8 mouse cellular contexts compared by ENCODE assay signal in genomic region chr2:29633101-29633554, GRCm38 (mm10). TPM values are rescaled to one million over a fixed set of nuclear protein-coding genes. Genes with fewer than 3 reads are reported as not detected.
DNase-seq lines count a peak whose midpoint lies in the region; ATAC-seq lines count a peak whose summit lies in the region.

No protein-coding gene starts in this region.

- no peaks in the 10 kb centered on the region for H3K27me3 ChIP-seq in midbrain, embryonic 11.5 days (ENCODE audit: control insufficient read depth, insufficient read depth, low read length)
- H3K27me3 ChIP-seq in midbrain, embryonic 13.5 days: no peaks in the 10 kb centered on the region
- H3K27me3 ChIP-seq in forebrain, embryonic 16.5 days (replicated peaks; ENCODE audit: control insufficient read depth, insufficient read depth, low read length): no peaks in the 10 kb centered on the region
- H3K27me3 ChIP-seq in hindbrain, embryonic 11.5 days (ENCODE audit: control insufficient read depth, insufficient read depth, low read length): no peaks in the 10 kb centered on the region
- H3K27me3 ChIP-seq in limb, embryonic 15.5 days: no peaks in the 10 kb centered on the region

- no peaks in the 10 kb centered on the region; the same call in 1 of the 2 replicates for H3K4me1 ChIP-seq in midbrain, embryonic 11.5 days (ENCODE audit: control insufficient read depth, insufficient read depth, low read length)
- peaks cover 35% of the 10 kb centered on the region for H3K4me1 ChIP-seq in midbrain, embryonic 13.5 days (replicated peaks)
- H3K4me1 ChIP-seq in forebrain, embryonic 16.5 days (replicated peaks; ENCODE audit: control insufficient read depth, insufficient read depth, low read length): peaks cover 24% of the 10 kb centered on the region
- H3K4me1 ChIP-seq in hindbrain, embryonic 11.5 days (replicated peaks; ENCODE audit: control insufficient read depth, insufficient read depth, low read length): no peaks in the 10 kb centered on the region
- H3K4me1 ChIP-seq in limb, embryonic 15.5 days: peaks cover 56% of the 10 kb centered on the region

- no peak overlapping the region for H3K27ac ChIP-seq in midbrain, embryonic 11.5 days (ENCODE audit: low read depth, low read length)
- H3K27ac ChIP-seq in midbrain, embryonic 13.5 days: no peak overlapping the region
- no peak overlapping the region for H3K27ac ChIP-seq in forebrain, embryonic 16.5 days (ENCODE audit: low read length)
- no peak overlapping the region; the same call in 1 of the 2 replicates for H3K27ac ChIP-seq in hindbrain, embryonic 11.5 days (ENCODE audit: low read depth, low read length)
- peak overlapping the region; percentile 78 for H3K27ac ChIP-seq in limb, embryonic 15.5 days

- ATAC-seq in midbrain, embryonic 11.5 days (ENCODE audit: low FRiP score): no peak
- no peak for ATAC-seq in midbrain, embryonic 13.5 days
- peak; percentile 40; the same call in 1 of the 2 replicates for ATAC-seq in forebrain, embryonic 16.5 days
- ATAC-seq in hindbrain, embryonic 11.5 days (ENCODE audit: low FRiP score): no peak
- ATAC-seq in limb, embryonic 15.5 days (ENCODE audit: insufficient number of reproducible peaks, low FRiP score, low TSS enrichment, low read depth): peak; percentile 69

- H3K9ac ChIP-seq in midbrain, embryonic 11.5 days (ENCODE audit: low read length): no peak overlapping the region
- H3K9ac ChIP-seq in midbrain, embryonic 13.5 days (replicated peaks): no peak overlapping the region; the same call in 1 of the 2 replicates
- no peak overlapping the region for H3K9ac ChIP-seq in forebrain, embryonic 16.5 days (replicated peaks; ENCODE audit: low read depth, low read length)
- H3K9ac ChIP-seq in hindbrain, embryonic 11.5 days (ENCODE audit: low read depth, low read length): no peak overlapping the region
- no peak overlapping the region for H3K9ac ChIP-seq in limb, embryonic 15.5 days

- no peaks in the 10 kb centered on the region for H3K36me3 ChIP-seq in midbrain, embryonic 11.5 days (ENCODE audit: control insufficient read depth, insufficient read depth, low read length)
- peaks cover 3% of the 10 kb centered on the region; the same call in 1 of the 2 replicates for H3K36me3 ChIP-seq in midbrain, embryonic 13.5 days
- no peaks in the 10 kb centered on the region for H3K36me3 ChIP-seq in forebrain, embryonic 16.5 days (ENCODE audit: control insufficient read depth, insufficient read depth)
- no peaks in the 10 kb centered on the region for H3K36me3 ChIP-seq in hindbrain, embryonic 11.5 days (ENCODE audit: control insufficient read depth, insufficient read depth, low read length)
- H3K36me3 ChIP-seq in limb, embryonic 15.5 days: no peaks in the 10 kb centered on the region

- WGBS in midbrain, embryonic 11.5 days: 83% methylated on average over 6 of the region's 6 CpGs
- WGBS in midbrain, embryonic 13.5 days: 63% methylated on average over 6 of the region's 6 CpGs
- 21% methylated on average over 6 of the region's 6 CpGs for WGBS in forebrain, embryonic 16.5 days
- 70% methylated on average over 6 of the region's 6 CpGs for WGBS in hindbrain, embryonic 11.5 days
- WGBS in limb, embryonic 15.5 days: 18% methylated on average over 6 of the region's 6 CpGs

- no peak overlapping the region for H3K4me2 ChIP-seq in midbrain, embryonic 11.5 days
- H3K4me2 ChIP-seq in midbrain, embryonic 13.5 days (replicated peaks): no peak overlapping the region
- H3K4me2 ChIP-seq in forebrain, embryonic 16.5 days (ENCODE audit: low read length): no peak overlapping the region
- H3K4me2 ChIP-seq in hindbrain, embryonic 11.5 days (replicated peaks; ENCODE audit: low read depth, low read length): no peak overlapping the region
- H3K4me2 ChIP-seq in limb, embryonic 15.5 days: no peak overlapping the region

- no peaks in the 10 kb centered on the region for H3K9me3 ChIP-seq in midbrain, embryonic 11.5 days (ENCODE audit: control insufficient read depth, low read length)
- H3K9me3 ChIP-seq in midbrain, embryonic 13.5 days: no peaks in the 10 kb centered on the region
- no peaks in the 10 kb centered on the region for H3K9me3 ChIP-seq in forebrain, embryonic 16.5 days (ENCODE audit: control insufficient read depth, low read length)
- H3K9me3 ChIP-seq in hindbrain, embryonic 11.5 days (ENCODE audit: control insufficient read depth, low read length): no peaks in the 10 kb centered on the region
- H3K9me3 ChIP-seq in limb, embryonic 15.5 days: no peaks in the 10 kb centered on the region

- DNase-seq in midbrain, embryonic 11.5 days (ENCODE audit: low spot score, missing footprints): peak; percentile 72
- DNase-seq in adrenal gland, postnatal 4 days (ENCODE audit: low spot score in 2 of 2): peak; percentile 55 to 66
- peak; percentile 31 for DNase-seq in hindbrain, embryonic 11.5 days (ENCODE audit: low spot score)
- peak; percentile 51 for DNase-seq in right cerebral cortex, postnatal 4 days
- no peak for DNase-seq in thymus, postnatal 36 days

- H3K4me3 ChIP-seq in midbrain, embryonic 11.5 days (ENCODE audit: low read depth, low read length): no peak overlapping the region
- H3K4me3 ChIP-seq in midbrain, embryonic 13.5 days (replicated peaks): no peak overlapping the region
- no peak overlapping the region for H3K4me3 ChIP-seq in forebrain, embryonic 16.5 days (replicated peaks; ENCODE audit: low read length)
- H3K4me3 ChIP-seq in hindbrain, embryonic 11.5 days (ENCODE audit: low read depth, low read length): no peak overlapping the region
- no peak overlapping the region for H3K4me3 ChIP-seq in limb, embryonic 15.5 days

RNA-seq across cellular contexts. Expression of gene Rapgef1, which starts 13.6 kb away (rescaled TPM):
- 12.4 and 15.6 TPM in 2 replicates for polyA plus RNA-seq in midbrain, embryonic 11.5 days (2014; fragmentation: Nextera tagmentation; extraction: Ambion mirVana)
- polyA plus RNA-seq in midbrain, embryonic 13.5 days (2015; fragmentation: Nextera tagmentation; extraction: Ambion mirVana): 16.7 and 19.8 TPM in 2 replicates
- total RNA-seq in adrenal gland, postnatal 4 days (2021): 10 to 100 TPM; 64.6 to 65.1 TPM
- polyA plus RNA-seq in forebrain, embryonic 16.5 days (2015; fragmentation: Nextera tagmentation; extraction: Ambion mirVana): 22.0 and 22.5 TPM in 2 replicates
- 13.3 and 14.3 TPM in 2 replicates for polyA plus RNA-seq in hindbrain, embryonic 11.5 days (2014; fragmentation: Nextera tagmentation; extraction: Ambion mirVana)
- polyA plus RNA-seq in limb, embryonic 15.5 days (2015; fragmentation: Nextera tagmentation; extraction: Ambion mirVana): 15.9 and 17.1 TPM in 2 replicates

Comparison
In these comparisons a context has a peak if more than half of its experiments do, and no peak if none do; other contexts are left out.
1. ATAC-seq: peak in forebrain, embryonic 16.5 days (single experiment) and limb, embryonic 15.5 days (single experiment); none in midbrain, embryonic 11.5 days (single experiment), midbrain, embryonic 13.5 days (single experiment) and hindbrain, embryonic 11.5 days (single experiment).
2. DNase-seq: peak in midbrain, embryonic 11.5 days (single experiment), adrenal gland, postnatal 4 days (2 of 2), hindbrain, embryonic 11.5 days (single experiment) and right cerebral cortex, postnatal 4 days (single experiment); none in thymus, postnatal 36 days (0 of 2).